Mouse (Mus musculus) embryonic facial prominence, embryonic 10.5 days (tissue): ENCODE results near the gene Lrrc38. TPM values are rescaled to one million over a fixed set of nuclear protein-coding genes. Genes with fewer than 3 reads are reported as not detected.

Experiments
- DNase-seq: peaks from one replicate; pipeline ENCODE4 v3.0.0-alpha.2; 2017; ENCODE audit warnings: low spot score
- H3K27ac ChIP-seq: fragments of 300-500 bp; sonication (generic); replicated peaks from 2 replicates; pipeline ENCODE4 v1.5.1; 2016; ENCODE audit warnings: mild to moderate bottlenecking
- H3K27me3 ChIP-seq: fragments of 300-500 bp; sonication (generic); replicated peaks from 2 replicates; pipeline ENCODE4 v1.6.1; 2016; ENCODE audit warnings: low read depth, mild to moderate bottlenecking; ENCODE audit not compliant: poor library complexity, severe bottlenecking
- H3K36me3 ChIP-seq: fragments of 300-500 bp; sonication (generic); replicated peaks from 2 replicates; pipeline ENCODE4 v1.6.1; 2016; ENCODE audit warnings: mild to moderate bottlenecking, moderate library complexity
- H3K4me1 ChIP-seq: fragments of 300-500 bp; sonication (generic); 2 replicates; pipeline ENCODE4 v1.6.1; 2016
- H3K4me3 ChIP-seq: fragments of 300-500 bp; sonication (generic); 2 replicates; pipeline ENCODE4 v1.5.1; 2016; ENCODE audit warnings: mild to moderate bottlenecking, moderate library complexity
- H3K9me3 ChIP-seq: fragments of 300-500 bp; sonication (generic); 2 replicates; pipeline ENCODE4 v1.6.1; 2016; ENCODE audit warnings: mild to moderate bottlenecking
- WGBS: fragments of 180-500 bp; shearing (Covaris S2); methylation state at CpG from one replicate; pipeline ENCODE4 v1.1.7; 2016; 5-methylcytosine and 5-hydroxymethylcytosine counted together
- polyA plus RNA-seq: library from polyadenylated mRNA; unstranded; fragments of >200 nt; fragmentation: Nextera tagmentation; extraction: Ambion mirVana; gene quantifications from 2 replicates; pipeline ENCODE4 v1.2.1, GENCODE M21; 2016

Lrrc38 gene
- polyA plus RNA-seq, 1 experiment from 2014 or later: 0.10 TPM

DNA sequence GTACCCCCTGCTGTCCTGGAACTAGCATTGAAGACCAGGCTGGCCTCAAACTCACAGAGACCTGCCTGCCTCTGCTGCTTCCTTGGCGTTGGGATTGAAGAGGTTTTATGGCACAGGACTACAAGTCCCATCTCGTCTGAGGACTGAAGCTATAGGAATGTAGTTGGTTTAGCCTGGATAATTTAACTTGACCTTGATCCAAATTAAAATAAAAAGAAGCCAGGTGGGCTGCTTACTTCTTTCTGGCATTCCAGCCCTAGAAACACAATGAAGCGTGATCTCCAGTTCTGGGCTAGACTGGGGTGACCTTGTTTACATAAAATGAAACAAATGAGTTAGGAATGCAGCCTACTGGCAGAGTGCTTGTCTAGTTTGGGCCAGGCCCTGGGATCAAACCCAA is 64.6 kb downstream of the Lrrc38 start:
- no peak overlapping the region for H3K27ac ChIP-seq
- H3K9me3 ChIP-seq: 0 out of 2 replicates have a peak, but pooled peaks cover 6% of the 10 kb centered on the region
- 93% methylated on average over 3 of the region's 3 CpGs for WGBS
- H3K27me3 ChIP-seq: no peaks in the 10 kb centered on the region
- H3K4me1 ChIP-seq: peaks cover 4% of the 10 kb centered on the region; the same call in 1 of the 2 replicates
- peaks cover 51% of the 10 kb centered on the region for H3K36me3 ChIP-seq
- H3K4me3 ChIP-seq: no peak overlapping the region
- DNase-seq: no peak

Other genes with a start within 250 kb of the Lrrc38 start
- 16.8 and 17.4 TPM in 2 replicates for gene Prdm2, start 136.8 kb upstream of the Lrrc38 start, polyA plus RNA-seq
- 38.0 and 43.0 TPM in 2 replicates for gene Pdpn, start 50.2 kb upstream of the Lrrc38 start, polyA plus RNA-seq
- not detected in 2 replicates for gene Pramel1, start 44.7 kb downstream of the Lrrc38 start, polyA plus RNA-seq
- gene Pramef8, start 62.7 kb downstream of the Lrrc38 start, polyA plus RNA-seq: 18.1 and 21.5 TPM in 2 replicates
- gene Oog4, start 100.6 kb downstream of the Lrrc38 start, polyA plus RNA-seq: not detected in 2 replicates
- gene Gm13043, start 161.6 kb downstream of the Lrrc38 start, polyA plus RNA-seq: not detected in 2 replicates
- not detected in 2 replicates for gene Gm13040, start 186.2 kb downstream of the Lrrc38 start, polyA plus RNA-seq
- not detected in 2 replicates for gene BC080695, start 201.9 kb downstream of the Lrrc38 start, polyA plus RNA-seq
- not detected in 2 replicates for gene Gm13057, start 202.0 kb downstream of the Lrrc38 start, polyA plus RNA-seq